Mouse (Mus musculus) neural tube, embryonic 13.5 days (tissue): ENCODE measurements around the gene Pou5f1. TPM values are rescaled to one million over a fixed set of nuclear protein-coding genes. Genes with fewer than 3 reads are reported as not detected.

ENCODE experiments used
- ATAC-seq: fragments of 200-750 bp; cut with Nextera tagmentation; 2 replicates; pipeline ENCODE4 v1.8.0; 2017; ENCODE audit warnings: low read depth, mild to moderate bottlenecking, moderate TSS enrichment, moderate library complexity
- H3K27ac ChIP-seq: fragments of 300-500 bp; sonication (generic); replicated peaks from 2 replicates; pipeline ENCODE4 v1.5.1; 2015; ENCODE audit warnings: moderate library complexity, mild to moderate bottlenecking, inconsistent platforms
- H3K27me3 ChIP-seq: fragments of 300-500 bp; sonication (generic); 2 replicates; pipeline ENCODE4 v1.6.1; 2015; ENCODE audit warnings: mild to moderate bottlenecking, inconsistent platforms
- H3K36me3 ChIP-seq: fragments of 300-500 bp; sonication (generic); 2 replicates; pipeline ENCODE4 v1.6.1; 2015; ENCODE audit warnings: mild to moderate bottlenecking, inconsistent platforms
- H3K4me1 ChIP-seq: fragments of 300-500 bp; sonication (generic); replicated peaks from 2 replicates; pipeline ENCODE4 v1.6.1; 2015; ENCODE audit warnings: inconsistent platforms
- H3K4me2 ChIP-seq: fragments of 300-500 bp; sonication (generic); 2 replicates; pipeline ENCODE4 v1.6.1; 2015; ENCODE audit warnings: inconsistent platforms, mild to moderate bottlenecking, moderate library complexity
- H3K4me3 ChIP-seq: fragments of 300-500 bp; sonication (generic); 2 replicates; pipeline ENCODE4 v1.5.1; 2015; ENCODE audit warnings: mild to moderate bottlenecking, inconsistent platforms
- H3K9ac ChIP-seq: fragments of 300-500 bp; sonication (generic); 2 replicates; pipeline ENCODE4 v1.6.1; 2015; ENCODE audit warnings: moderate library complexity, mild to moderate bottlenecking, inconsistent platforms
- H3K9me3 ChIP-seq: fragments of 300-500 bp; sonication (generic); 2 replicates; pipeline ENCODE4 v1.6.1; 2016; ENCODE audit warnings: inconsistent platforms
- WGBS: fragments of 180-500 bp; shearing (Covaris S2); methylation state at CpG from one replicate; pipeline ENCODE4 v1.1.7; 2015; 5-methylcytosine and 5-hydroxymethylcytosine counted together
- polyA plus RNA-seq: library from polyadenylated mRNA; unstranded; fragments of >200 nt; fragmentation: Nextera tagmentation; extraction: Ambion mirVana; gene quantifications from 2 replicates; pipeline ENCODE4 v1.2.1, GENCODE M21; 2015

Gene Pou5f1
- polyA plus RNA-seq, 1 experiment from 2014 or later: not detected

DNA sequence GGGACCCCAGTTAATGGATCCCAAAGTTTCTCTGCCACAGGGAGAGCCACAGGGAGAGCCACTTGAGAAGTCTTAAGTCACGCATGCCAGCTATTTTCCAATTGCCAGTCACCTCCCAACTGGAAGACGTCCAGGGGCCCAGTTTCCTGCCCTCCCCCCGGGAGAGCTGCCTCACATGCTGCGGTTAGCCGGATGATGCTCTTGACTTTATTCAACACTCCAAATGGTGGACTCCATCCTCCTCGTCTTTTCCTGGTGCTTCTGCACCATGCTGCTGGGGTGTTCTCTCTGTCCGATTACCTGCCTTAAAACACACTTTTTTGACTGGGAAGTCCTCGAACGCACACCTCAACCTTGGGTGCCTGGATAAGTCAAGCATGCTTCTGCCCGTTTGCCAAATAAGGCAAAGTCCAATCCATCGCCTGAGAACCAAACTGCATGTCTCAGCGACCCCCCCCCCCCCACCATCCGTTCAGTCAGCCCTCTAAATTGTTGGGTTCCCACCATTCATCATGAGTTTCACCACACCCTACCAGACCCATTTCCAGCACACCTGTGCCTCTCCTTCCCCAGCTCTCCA is 50.5 kb downstream of the Pou5f1 start:
- Histone ChIP-seq H3K36me3 (no peaks in the 10 kb centered on the region), H3K4me3 (no peak overlapping the region), H3K27ac (no peak overlapping the region), H3K9me3 (no peaks in the 10 kb centered on the region), H3K4me2 (no peak overlapping the region), H3K27me3 (no peaks in the 10 kb centered on the region), H3K9ac (no peak overlapping the region), H3K4me1 (0 out of 2 replicates have a peak, but pooled peaks cover 2% of the 10 kb centered on the region)
- 90% methylated on average over 13 of the region's 13 CpGs for WGBS
- ATAC-seq: no peak

DNA sequence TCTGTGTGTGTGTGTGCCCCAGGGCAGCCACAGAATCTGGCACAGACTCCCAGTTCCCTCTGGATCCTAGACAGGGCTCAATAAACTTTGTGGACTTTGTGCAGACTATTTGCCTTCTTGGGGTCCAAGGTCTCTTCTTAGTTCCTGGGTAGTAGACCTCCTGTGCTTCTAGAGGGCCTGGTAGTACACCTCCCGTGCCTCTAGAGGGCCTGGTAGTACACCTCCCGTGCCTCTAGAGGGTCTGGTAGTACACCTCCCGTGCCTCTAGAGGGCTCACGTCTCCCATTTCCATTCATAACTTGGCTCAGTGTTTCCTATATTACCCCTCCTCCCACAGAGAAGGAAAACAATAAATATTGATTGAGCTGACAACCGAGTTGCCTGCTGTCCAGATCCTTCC is 51.0 kb downstream of the Pou5f1 start:
- Histone ChIP-seq H3K27me3 (no peaks in the 10 kb centered on the region), H3K27ac (no peak overlapping the region), H3K9me3 (no peaks in the 10 kb centered on the region), H3K4me3 (no peak overlapping the region), H3K9ac (no peak overlapping the region), H3K36me3 (no peaks in the 10 kb centered on the region), H3K4me2 (no peak overlapping the region), H3K4me1 (0 out of 2 replicates have a peak, but pooled peaks cover 3% of the 10 kb centered on the region)
- WGBS: 27% methylated on average over 5 of the region's 5 CpGs
- no peak for ATAC-seq

DNA sequence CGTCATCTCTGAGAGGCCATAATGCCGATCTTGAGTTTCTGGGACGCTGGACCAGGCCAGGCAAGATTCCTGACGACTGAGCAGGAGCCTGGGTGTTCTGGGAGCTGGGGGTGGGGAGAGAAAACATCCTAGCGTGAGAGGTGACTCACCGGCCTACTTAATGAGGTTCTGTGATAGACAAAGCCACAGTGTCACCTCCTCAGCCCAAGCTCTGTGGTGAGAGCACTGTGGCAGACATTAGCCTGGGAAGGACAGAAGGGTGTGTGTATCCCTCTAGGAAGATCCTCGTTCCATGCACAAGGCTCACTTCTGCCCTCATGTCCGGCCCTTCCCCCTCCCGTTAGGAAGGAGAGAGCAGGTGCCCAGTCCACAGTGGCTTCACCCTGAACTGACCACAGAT is 51.5 kb downstream of the Pou5f1 start:
- no peak for ATAC-seq
- H3K36me3 ChIP-seq: no peaks in the 10 kb centered on the region
- H3K27me3 ChIP-seq: no peaks in the 10 kb centered on the region
- H3K4me3 ChIP-seq: no peak overlapping the region
- 75% methylated on average over 9 of the region's 9 CpGs for WGBS
- H3K9me3 ChIP-seq: no peaks in the 10 kb centered on the region
- H3K9ac ChIP-seq: no peak overlapping the region
- H3K27ac ChIP-seq: 0 out of 2 replicates have a peak overlapping the region, but pooled peaks have one; percentile 0
- H3K4me2 ChIP-seq: no peak overlapping the region
- 0 out of 2 replicates have a peak, but pooled peaks cover 3% of the 10 kb centered on the region for H3K4me1 ChIP-seq

DNA sequence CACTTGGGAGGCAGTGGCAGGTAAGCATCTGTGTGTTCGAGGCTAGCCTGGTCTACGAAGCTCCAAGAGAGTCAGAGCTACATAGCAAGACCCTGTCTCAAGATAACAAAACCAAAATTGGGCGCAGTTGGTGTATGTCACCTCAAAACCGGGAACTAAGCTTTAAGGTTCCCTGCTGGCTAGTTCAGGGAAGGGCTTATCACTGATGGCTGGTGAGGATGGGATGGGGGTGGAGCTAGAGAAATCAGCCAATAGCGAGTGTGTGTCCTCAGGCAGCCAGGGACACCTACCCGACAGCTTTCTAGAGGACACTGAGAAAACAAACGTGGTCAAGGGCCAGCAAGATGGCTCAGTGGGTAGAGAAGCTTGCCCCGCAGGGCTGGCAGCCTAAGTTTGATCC is 52.4 kb downstream of the Pou5f1 start:
- ATAC-seq: no peak
- H3K36me3 ChIP-seq: no peaks in the 10 kb centered on the region
- 0 out of 2 replicates have a peak, but pooled peaks cover 3% of the 10 kb centered on the region for H3K4me1 ChIP-seq
- no peaks in the 10 kb centered on the region for H3K27me3 ChIP-seq
- no peak overlapping the region for H3K4me3 ChIP-seq
- no peaks in the 10 kb centered on the region for H3K9me3 ChIP-seq
- H3K4me2 ChIP-seq: no peak overlapping the region
- H3K9ac ChIP-seq: no peak overlapping the region
- 65% methylated on average over 8 of the region's 8 CpGs for WGBS
- H3K27ac ChIP-seq: no peak overlapping the region

Other genes starting within 250 kb of the Pou5f1 start
- 70.5 and 79.1 TPM in 2 replicates for gene H2-D1, start 243.3 kb upstream of the Pou5f1 start, polyA plus RNA-seq
- 0.22 TPM in 1 of 2 replicates, not detected in the other for gene H2-Q1, start 185.6 kb upstream of the Pou5f1 start, polyA plus RNA-seq
- 0.50 and 0.60 TPM in 2 replicates for gene H2-Q2, start 163.8 kb upstream of the Pou5f1 start, polyA plus RNA-seq
- 1.0 and 1.4 TPM in 2 replicates for gene H2-Q4, start 126.4 kb upstream of the Pou5f1 start, polyA plus RNA-seq
- 0.37 and 0.42 TPM in 2 replicates for gene H2-Q6, start 81.2 kb upstream of the Pou5f1 start, polyA plus RNA-seq
- gene H2-Q7, start 66.9 kb upstream of the Pou5f1 start, polyA plus RNA-seq: 3.4 and 4.0 TPM in 2 replicates
- gene H2-Q10, start 35.9 kb upstream of the Pou5f1 start, polyA plus RNA-seq: not detected in 2 replicates
- gene Tcf19, start 10.8 kb downstream of the Pou5f1 start, polyA plus RNA-seq: 14.4 and 15.6 TPM in 2 replicates
- 6.4 and 7.4 TPM in 2 replicates for gene Cchcr1, start 11.1 kb downstream of the Pou5f1 start, polyA plus RNA-seq
- 0.47 and 0.99 TPM in 2 replicates for gene Psors1c2, start 27.2 kb downstream of the Pou5f1 start, polyA plus RNA-seq
- gene Cdsn, start 46.1 kb downstream of the Pou5f1 start, polyA plus RNA-seq: not detected in 2 replicates
- gene 2300002M23Rik, start 61.4 kb downstream of the Pou5f1 start, polyA plus RNA-seq: not detected in 2 replicates
- gene Sfta2, start 95.5 kb downstream of the Pou5f1 start, polyA plus RNA-seq: not detected in 2 replicates
- not detected in 2 replicates for gene Gm9573, start 120.6 kb downstream of the Pou5f1 start, polyA plus RNA-seq
- gene Mucl3, start 137.7 kb downstream of the Pou5f1 start, polyA plus RNA-seq: 0.18 and 0.24 TPM in 2 replicates
- 10.6 and 11.3 TPM in 2 replicates for gene Vars2, start 161.6 kb downstream of the Pou5f1 start, polyA plus RNA-seq
- 25.5 and 28.8 TPM in 2 replicates for gene Gtf2h4, start 167.7 kb downstream of the Pou5f1 start, polyA plus RNA-seq
- gene Ddr1, start 198.6 kb downstream of the Pou5f1 start, polyA plus RNA-seq: 119 and 122 TPM in 2 replicates